Mouse (Mus musculus): Measurements from ENCODE around the gene Tmem262. TPM values are rescaled to one million over a fixed set of nuclear protein-coding genes. Genes with fewer than 3 reads are reported as not detected.

Gene Tmem262
- polyA plus RNA-seq, 1 experiment from 2014 or later = not detected

DNA sequence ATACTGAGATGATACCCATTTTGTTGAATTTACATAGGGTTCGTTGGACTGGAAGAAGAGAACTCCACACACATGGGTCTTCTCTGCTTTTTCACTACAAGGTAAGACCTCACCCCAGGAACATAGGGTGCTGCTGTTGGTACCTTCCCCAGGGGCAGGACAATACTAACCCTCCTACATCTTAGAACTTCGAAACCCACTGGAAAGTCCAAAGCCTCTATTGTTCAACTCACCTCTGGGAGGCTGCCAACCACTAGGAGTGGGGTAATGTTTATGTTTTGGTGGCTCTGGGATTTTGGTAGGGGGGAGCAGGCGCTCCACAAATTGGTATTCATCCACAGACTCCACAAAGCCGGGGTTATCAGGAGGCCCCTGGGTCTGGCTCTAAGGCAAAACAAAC lies 23.1 kb upstream of the Tmem262 start:
- no peak overlapping the region for H3K27ac ChIP-seq (replicated peaks; ENCODE audit: low read depth, low read length)
- peak overlapping the region; percentile 83 for H3K4me3 ChIP-seq (ENCODE audit: low read depth, low read length)
- no peaks in the 10 kb centered on the region for H3K9me3 ChIP-seq (ENCODE audit: control insufficient read depth, low read length)
- H3K4me2 ChIP-seq (ENCODE audit: low read depth, severe bottlenecking) = peak overlapping the region; percentile 80
- no peak for DNase-seq (ENCODE audit: low spot score)
- H3K27me3 ChIP-seq (ENCODE audit: control insufficient read depth, insufficient read depth, low read length) = no peaks in the 10 kb centered on the region
- no peak for ATAC-seq (ENCODE audit: insufficient number of reproducible peaks, low FRiP score, low TSS enrichment, low read depth)
- H3K4me1 ChIP-seq (ENCODE audit: control insufficient read depth, insufficient read depth, low read length) = peaks cover 5% of the 10 kb centered on the region; the same call in 1 of the 2 replicates
- peaks cover 11% of the 10 kb centered on the region; the same call in 1 of the 2 replicates for H3K36me3 ChIP-seq (ENCODE audit: control insufficient read depth, insufficient read depth, low read length)
- 69% methylated on average over 4 of the region's 4 CpGs for WGBS
- peak overlapping the region; percentile 70 for H3K9ac ChIP-seq (ENCODE audit: low read length)

DNA sequence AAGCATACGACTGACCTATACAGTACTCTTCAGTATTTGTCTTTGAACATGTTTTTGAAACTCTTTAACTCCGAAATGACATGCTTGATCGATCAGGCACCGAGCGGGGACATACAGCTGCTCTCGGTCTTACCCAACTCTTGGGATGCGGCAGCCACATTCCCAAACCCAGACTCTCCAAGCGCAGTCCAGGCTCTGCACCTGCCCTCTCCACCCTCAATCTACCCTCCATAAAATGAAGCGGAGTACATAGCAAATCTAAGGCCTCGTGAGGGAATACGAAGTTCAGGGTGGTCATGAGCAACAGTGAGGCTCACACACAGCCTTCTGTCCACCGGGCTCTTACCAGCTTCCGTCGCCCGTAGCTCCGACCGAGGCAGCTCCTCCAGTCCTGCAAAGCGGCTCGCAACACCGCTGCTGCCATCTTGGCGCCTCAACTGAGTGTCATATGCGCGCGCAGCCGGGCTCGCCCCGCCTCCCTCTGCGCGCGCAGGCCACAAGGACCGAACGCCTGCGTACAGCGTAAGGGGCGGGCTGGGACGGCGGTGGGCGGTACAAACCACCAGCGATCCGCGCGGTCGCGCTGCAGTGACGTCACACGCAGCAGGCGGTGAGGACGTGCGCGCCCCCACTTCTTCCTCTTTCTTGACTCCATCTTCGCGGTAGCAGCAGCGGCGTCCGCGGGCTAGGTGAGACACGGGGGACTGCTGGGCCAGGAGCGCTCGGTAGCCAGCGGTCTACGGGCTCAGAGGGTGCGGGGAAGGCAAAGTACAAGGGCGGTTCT lies 22.3 kb upstream of the Tmem262 start, which contains the start of the genes Mrpl49 and Fau:
Mrpl49 (minus strand) TSS at position 473 of the 784 bp plus-strand sequence.
Fau (plus strand) TSS at position 532 of the 784 bp plus-strand sequence.
- Histone ChIP-seq H3K27ac (replicated peaks; ENCODE audit: low read depth, low read length) (peak within 1 kb of the TSS; percentile 45; the same call in 1 of the 2 replicates), H3K4me2 (ENCODE audit: low read depth, severe bottlenecking) (peak within 1 kb of the TSS; percentile 80), H3K4me3 (ENCODE audit: low read depth, low read length) (peak within 1 kb of the TSS; percentile 83), H3K9me3 (ENCODE audit: control insufficient read depth, low read length) (no peaks in the 10 kb centered on the region), H3K9ac (ENCODE audit: low read length) (peak within 1 kb of the TSS; percentile 85), H3K4me1 (ENCODE audit: control insufficient read depth, insufficient read depth, low read length) (peaks cover 13% of the 10 kb centered on the region), H3K27me3 (ENCODE audit: control insufficient read depth, insufficient read depth, low read length) (no peaks in the 10 kb centered on the region), H3K36me3 (ENCODE audit: control insufficient read depth, insufficient read depth, low read length) (peaks cover 11% of the 10 kb centered on the region; the same call in 1 of the 2 replicates)
- peak; percentile 83 for ATAC-seq (ENCODE audit: insufficient number of reproducible peaks, low FRiP score, low TSS enrichment, low read depth)
- under 1% methylated on average over 63 of the region's 63 CpGs for WGBS
- peak; percentile 99 for DNase-seq (ENCODE audit: low spot score)

DNA sequence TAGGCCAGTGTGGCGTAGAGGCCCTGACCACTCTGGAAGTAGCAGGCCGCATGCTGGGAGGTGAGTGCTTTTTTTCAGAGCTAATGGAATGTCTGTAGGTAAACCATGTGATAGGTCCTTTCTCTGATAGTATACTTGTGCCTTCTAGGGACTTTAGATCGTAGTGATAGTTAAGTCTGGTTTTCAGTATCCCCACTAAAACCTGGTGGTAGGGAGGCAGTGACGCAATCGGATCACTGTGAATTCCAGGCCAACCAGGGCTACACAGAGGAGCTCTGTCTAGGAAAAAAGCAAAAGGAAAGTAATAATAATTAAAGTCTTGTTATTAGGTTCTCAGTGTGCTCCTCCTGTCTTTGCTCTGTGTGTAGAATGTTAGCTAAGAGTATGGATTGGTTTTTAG lies 21.3 kb upstream of the Tmem262 start:
- ATAC-seq (ENCODE audit: insufficient number of reproducible peaks, low FRiP score, low TSS enrichment, low read depth) (no peak), DNase-seq (ENCODE audit: low spot score) (no peak)
- no peaks in the 10 kb centered on the region for H3K9me3 ChIP-seq (ENCODE audit: control insufficient read depth, low read length)
- H3K36me3 ChIP-seq (ENCODE audit: control insufficient read depth, insufficient read depth, low read length) = peaks cover 5% of the 10 kb centered on the region; the same call in 1 of the 2 replicates
- H3K9ac ChIP-seq (ENCODE audit: low read length) = peak overlapping the region; percentile 85
- peak overlapping the region; percentile 83 for H3K4me3 ChIP-seq (ENCODE audit: low read depth, low read length)
- WGBS = 31% methylated on average over 5 of the region's 5 CpGs
- H3K4me1 ChIP-seq (ENCODE audit: control insufficient read depth, insufficient read depth, low read length) = peaks cover 16% of the 10 kb centered on the region
- H3K27ac ChIP-seq (replicated peaks; ENCODE audit: low read depth, low read length) = no peak overlapping the region
- H3K27me3 ChIP-seq (ENCODE audit: control insufficient read depth, insufficient read depth, low read length) = no peaks in the 10 kb centered on the region
- H3K4me2 ChIP-seq (ENCODE audit: low read depth, severe bottlenecking) = peak overlapping the region; percentile 78

DNA sequence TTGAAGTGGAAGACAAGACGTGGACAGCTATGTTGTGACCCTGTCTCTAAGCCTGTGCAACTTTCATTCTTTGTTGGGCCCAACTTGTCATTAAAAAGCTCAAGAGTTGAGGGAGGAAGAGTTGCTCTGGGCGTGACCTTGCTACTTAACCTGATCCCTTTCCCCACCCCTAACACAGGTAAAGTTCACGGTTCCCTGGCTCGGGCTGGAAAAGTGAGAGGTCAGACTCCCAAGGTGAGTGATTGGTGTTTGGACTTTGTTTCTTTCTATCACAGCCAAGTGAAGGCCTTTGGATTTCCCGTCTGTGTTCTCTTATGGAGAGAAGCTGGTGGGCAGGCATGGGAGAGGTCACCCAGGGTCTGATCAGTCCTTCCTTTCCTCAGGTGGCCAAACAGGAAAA lies 20.9 kb upstream of the Tmem262 start:
- H3K4me2 ChIP-seq (ENCODE audit: low read depth, severe bottlenecking) = peak overlapping the region; percentile 78
- H3K36me3 ChIP-seq (ENCODE audit: control insufficient read depth, insufficient read depth, low read length) = peaks cover 5% of the 10 kb centered on the region; the same call in 1 of the 2 replicates
- no peaks in the 10 kb centered on the region for H3K9me3 ChIP-seq (ENCODE audit: control insufficient read depth, low read length)
- 90% methylated on average over 5 of the region's 5 CpGs for WGBS
- peak overlapping the region; percentile 83 for H3K4me3 ChIP-seq (ENCODE audit: low read depth, low read length)
- H3K4me1 ChIP-seq (ENCODE audit: control insufficient read depth, insufficient read depth, low read length) = peaks cover 16% of the 10 kb centered on the region
- ATAC-seq (ENCODE audit: insufficient number of reproducible peaks, low FRiP score, low TSS enrichment, low read depth) = no peak
- H3K27me3 ChIP-seq (ENCODE audit: control insufficient read depth, insufficient read depth, low read length) = no peaks in the 10 kb centered on the region
- DNase-seq (ENCODE audit: low spot score) = no peak
- no peak overlapping the region for H3K9ac ChIP-seq (ENCODE audit: low read length)
- no peak overlapping the region for H3K27ac ChIP-seq (replicated peaks; ENCODE audit: low read depth, low read length)

- DNase-seq (ENCODE audit: low spot score) = peak; percentile 92
- H3K9me3 ChIP-seq (ENCODE audit: control insufficient read depth, low read length) = no peaks in the 10 kb centered on the region
- H3K4me2 ChIP-seq (ENCODE audit: low read depth, severe bottlenecking) = peak within 1 kb of the TSS; percentile 90
- H3K9ac ChIP-seq (ENCODE audit: low read length) = peak within 1 kb of the TSS; percentile 90
- no peaks in the 10 kb centered on the region for H3K27me3 ChIP-seq (ENCODE audit: control insufficient read depth, insufficient read depth, low read length)
- peaks cover 4% of the 10 kb centered on the region; the same call in 1 of the 2 replicates for H3K36me3 ChIP-seq (ENCODE audit: control insufficient read depth, insufficient read depth, low read length)
- H3K27ac ChIP-seq (replicated peaks; ENCODE audit: low read depth, low read length) = peak within 1 kb of the TSS; percentile 84
- WGBS = under 1% methylated on average over 58 of the region's 58 CpGs
- H3K4me3 ChIP-seq (ENCODE audit: low read depth, low read length) = peak within 1 kb of the TSS; percentile 82
- H3K4me1 ChIP-seq (ENCODE audit: control insufficient read depth, insufficient read depth, low read length) = peaks cover 16% of the 10 kb centered on the region
- ATAC-seq (ENCODE audit: insufficient number of reproducible peaks, low FRiP score, low TSS enrichment, low read depth) = peak; percentile 53
These were observed 18.8 kb upstream of the Tmem262 start, which contains the start of gene Znhit2 for GRCm38 (mm10) chr19:6061021-6061533. Znhit2 (plus strand) TSS chr19:6061192.

- 2% methylated on average over 43 of the region's 44 CpGs for WGBS
- ATAC-seq (ENCODE audit: insufficient number of reproducible peaks, low FRiP score, low TSS enrichment, low read depth) (no peak), DNase-seq (ENCODE audit: low spot score) (peak; percentile 48)
- peak overlapping the region; percentile 90 for H3K4me2 ChIP-seq (ENCODE audit: low read depth, severe bottlenecking)
- peaks cover 18% of the 10 kb centered on the region for H3K4me1 ChIP-seq (ENCODE audit: control insufficient read depth, insufficient read depth, low read length)
- peak overlapping the region; percentile 82 for H3K4me3 ChIP-seq (ENCODE audit: low read depth, low read length)
- no peaks in the 10 kb centered on the region for H3K27me3 ChIP-seq (ENCODE audit: control insufficient read depth, insufficient read depth, low read length)
- H3K27ac ChIP-seq (replicated peaks; ENCODE audit: low read depth, low read length) = peak overlapping the region; percentile 84
- peak overlapping the region; percentile 90 for H3K9ac ChIP-seq (ENCODE audit: low read length)
- peaks cover 3% of the 10 kb centered on the region; the same call in 1 of the 2 replicates for H3K36me3 ChIP-seq (ENCODE audit: control insufficient read depth, insufficient read depth, low read length)
- no peaks in the 10 kb centered on the region for H3K9me3 ChIP-seq (ENCODE audit: control insufficient read depth, low read length)
These were observed 18.1 kb upstream of the Tmem262 start for GRCm38 (mm10) chr19:6061641-6062302.

- peak overlapping the region; percentile 82 for H3K4me3 ChIP-seq (ENCODE audit: low read depth, low read length)
- DNase-seq (ENCODE audit: low spot score) = no peak
- no peaks in the 10 kb centered on the region for H3K9me3 ChIP-seq (ENCODE audit: control insufficient read depth, low read length)
- H3K9ac ChIP-seq (ENCODE audit: low read length) = peak overlapping the region; percentile 90; the same call in 1 of the 2 replicates
- H3K36me3 ChIP-seq (ENCODE audit: control insufficient read depth, insufficient read depth, low read length) = peaks cover 3% of the 10 kb centered on the region; the same call in 1 of the 2 replicates
- WGBS = 70% methylated on average over 5 of the region's 5 CpGs
- H3K27me3 ChIP-seq (ENCODE audit: control insufficient read depth, insufficient read depth, low read length) = no peaks in the 10 kb centered on the region
- ATAC-seq (ENCODE audit: insufficient number of reproducible peaks, low FRiP score, low TSS enrichment, low read depth) = no peak
- H3K27ac ChIP-seq (replicated peaks; ENCODE audit: low read depth, low read length) = no peak overlapping the region
- H3K4me2 ChIP-seq (ENCODE audit: low read depth, severe bottlenecking) = peak overlapping the region; percentile 90
- peaks cover 19% of the 10 kb centered on the region for H3K4me1 ChIP-seq (ENCODE audit: control insufficient read depth, insufficient read depth, low read length)
These were observed 17.4 kb upstream of the Tmem262 start for GRCm38 (mm10) chr19:6062418-6062817.

- Histone ChIP-seq H3K9me3 (ENCODE audit: control insufficient read depth, low read length) (no peaks in the 10 kb centered on the region), H3K27ac (replicated peaks; ENCODE audit: low read depth, low read length) (no peak overlapping the region), H3K4me3 (ENCODE audit: low read depth, low read length) (peak overlapping the region; percentile 82; the same call in 1 of the 2 replicates), H3K9ac (ENCODE audit: low read length) (no peak overlapping the region), H3K27me3 (ENCODE audit: control insufficient read depth, insufficient read depth, low read length) (no peaks in the 10 kb centered on the region), H3K36me3 (ENCODE audit: control insufficient read depth, insufficient read depth, low read length) (peaks cover 3% of the 10 kb centered on the region; the same call in 1 of the 2 replicates), H3K4me2 (ENCODE audit: low read depth, severe bottlenecking) (peak overlapping the region; percentile 90; the same call in 1 of the 2 replicates), H3K4me1 (ENCODE audit: control insufficient read depth, insufficient read depth, low read length) (peaks cover 23% of the 10 kb centered on the region)
- DNase-seq (ENCODE audit: low spot score) (no peak), ATAC-seq (ENCODE audit: insufficient number of reproducible peaks, low FRiP score, low TSS enrichment, low read depth) (no peak)
- 94% methylated on average over 6 of the region's 6 CpGs for WGBS
These were observed 16.8 kb upstream of the Tmem262 start for GRCm38 (mm10) chr19:6063081-6063480.
